Mouse (Mus musculus): ENCODE measurements around the gene Exoc3l.
"Not testable (repeated sequence)": the region's sequence is repeated elsewhere in the genome, so short reads cannot be mapped to it uniquely, and the experiment has no call there.

Exoc3l gene

DNA sequence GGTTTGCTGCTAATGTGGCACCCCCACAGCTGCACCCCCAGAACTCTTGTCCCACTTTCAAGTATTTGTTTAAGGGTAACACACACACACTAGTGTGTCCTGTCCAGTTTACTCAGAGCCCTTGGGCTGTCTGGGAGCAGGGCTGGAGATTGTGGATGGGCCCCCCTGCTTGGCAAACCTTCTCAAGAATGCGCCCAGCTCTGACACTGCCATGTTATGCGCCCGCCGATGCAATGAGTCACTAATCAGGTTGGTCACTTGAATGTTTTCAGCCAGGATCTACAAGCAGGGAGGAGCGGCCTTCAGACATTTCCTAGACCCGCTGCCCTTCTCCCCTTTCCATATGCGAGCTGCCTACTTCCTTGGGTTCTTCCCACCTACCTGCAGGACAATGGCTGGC lies 3.4 kb downstream of the Exoc3l start:
- no peak for DNase-seq (ENCODE audit: low read depth in 2 of 2, low spot score in 2 of 2)

DNA sequence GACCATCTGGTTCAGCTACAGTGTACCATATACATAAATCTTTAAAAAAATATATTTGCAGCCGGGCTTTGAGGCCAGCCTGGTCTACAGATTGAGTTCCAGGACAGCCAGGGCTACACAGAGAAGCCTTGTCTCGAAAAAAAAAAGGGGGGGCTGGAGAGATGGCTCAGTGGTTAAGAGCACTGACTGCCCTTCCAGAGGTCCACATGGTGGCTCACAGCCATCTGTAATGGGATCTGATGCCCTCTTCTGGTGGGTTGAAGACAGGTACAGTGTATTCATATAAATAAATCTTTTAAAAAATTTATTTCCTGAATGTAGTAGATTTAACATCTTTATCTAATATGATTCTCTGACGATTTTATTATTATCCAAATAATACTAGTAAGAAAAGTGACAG lies 4.1 kb downstream of the Exoc3l start:
- DNase-seq (ENCODE audit: low read depth in 2 of 2, low spot score in 2 of 2) = not testable (repeated sequence)

DNA sequence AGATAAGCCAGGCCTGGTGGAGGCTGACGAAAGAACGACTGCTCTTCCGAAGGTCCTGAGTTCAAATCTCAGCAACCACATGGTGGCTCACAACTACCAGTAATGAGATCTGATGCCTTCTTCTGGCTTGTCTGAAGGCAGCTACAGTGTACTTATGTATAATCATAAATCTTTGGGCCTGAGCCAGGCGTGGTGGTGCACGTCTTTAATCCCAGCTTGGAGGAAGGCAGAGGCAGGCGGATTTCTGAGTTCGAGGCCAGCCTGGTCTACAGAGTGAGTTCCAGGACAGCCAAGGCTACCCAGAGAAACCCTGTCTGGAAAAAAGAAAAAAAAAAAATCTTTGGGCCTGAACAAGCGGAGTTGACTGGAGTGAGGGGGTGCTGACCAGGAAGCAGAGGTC lies 4.5 kb downstream of the Exoc3l start:
- not testable (repeated sequence) for DNase-seq (ENCODE audit: low read depth in 2 of 2, low spot score in 2 of 2)

DNA sequence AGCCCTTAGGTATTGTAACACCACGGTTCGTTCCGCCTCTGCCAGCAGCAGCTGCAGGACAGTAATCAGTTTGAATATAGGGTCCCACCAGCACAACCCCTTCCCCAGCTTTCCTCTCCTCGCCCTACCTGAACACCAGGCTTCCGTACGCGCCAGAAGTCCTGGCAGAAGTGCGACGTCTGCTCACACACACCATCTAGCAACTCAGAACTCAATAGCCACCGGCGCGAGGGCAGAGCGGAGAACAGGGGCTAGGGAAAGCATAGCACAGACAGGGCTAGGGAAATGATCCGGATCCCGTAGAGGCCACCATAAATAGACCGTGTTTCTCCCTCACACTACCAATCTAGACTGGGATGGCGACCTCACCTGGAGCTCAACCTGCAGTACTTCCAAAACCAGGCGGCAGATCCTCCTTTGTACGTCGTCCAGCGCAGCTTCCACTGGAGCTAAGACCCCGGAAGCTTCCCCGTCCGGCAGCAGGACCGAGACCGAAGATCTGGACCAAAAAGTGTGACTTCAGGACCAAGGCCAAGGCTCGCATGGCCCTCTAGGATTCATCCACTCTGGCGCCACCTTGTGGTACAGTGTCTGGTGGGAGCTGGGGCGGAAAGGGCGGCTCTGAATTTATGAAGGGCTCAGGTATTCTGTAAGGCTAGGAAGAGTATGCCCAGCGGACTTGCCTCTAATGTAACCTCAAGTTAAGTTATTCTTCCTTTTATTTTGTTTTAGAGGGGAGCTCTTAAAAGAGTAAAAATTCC lies 5.2 kb downstream of the Exoc3l start:
- DNase-seq (ENCODE audit: low read depth in 2 of 2, low spot score in 2 of 2) = peak; percentile 84 to 92

DNA sequence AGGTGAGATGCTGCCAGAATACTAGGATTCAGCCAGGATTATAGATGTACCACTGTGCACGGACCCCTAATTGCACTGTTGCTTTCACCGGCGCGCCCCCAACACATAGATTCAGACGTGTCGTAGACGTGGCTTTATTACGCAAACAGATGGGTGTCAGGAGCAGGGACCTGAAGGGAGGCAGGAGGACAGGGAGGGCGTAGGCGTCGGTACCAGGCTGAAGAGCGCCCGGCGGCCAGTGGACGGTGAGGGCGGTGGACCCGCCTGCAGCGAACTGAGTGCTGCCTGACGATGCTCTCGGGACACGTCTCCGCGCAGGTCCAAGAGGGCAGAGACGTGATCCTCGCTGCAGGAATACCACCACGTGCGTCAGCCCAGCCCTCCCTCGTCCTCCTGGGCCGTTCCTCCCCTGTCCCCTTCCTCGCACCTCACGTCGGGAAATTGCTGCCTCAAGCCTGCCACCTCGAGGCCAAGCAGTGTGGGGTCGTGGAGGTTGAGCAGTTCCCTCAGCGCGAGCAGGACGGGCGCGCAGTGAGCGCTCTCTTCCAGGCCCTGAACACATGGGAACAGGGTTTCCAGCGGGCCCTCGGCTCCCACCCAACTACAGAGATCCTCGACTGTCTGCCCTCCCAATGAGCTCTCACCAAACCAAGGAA lies 6.0 kb downstream of the Exoc3l start, which contains the start of gene 4931428F04Rik:
TSS of gene 4931428F04Rik (minus strand) at position 60 of the 656 bp plus-strand sequence.
- DNase-seq (ENCODE audit: low read depth in 2 of 2, low spot score in 2 of 2) = no peak

DNA sequence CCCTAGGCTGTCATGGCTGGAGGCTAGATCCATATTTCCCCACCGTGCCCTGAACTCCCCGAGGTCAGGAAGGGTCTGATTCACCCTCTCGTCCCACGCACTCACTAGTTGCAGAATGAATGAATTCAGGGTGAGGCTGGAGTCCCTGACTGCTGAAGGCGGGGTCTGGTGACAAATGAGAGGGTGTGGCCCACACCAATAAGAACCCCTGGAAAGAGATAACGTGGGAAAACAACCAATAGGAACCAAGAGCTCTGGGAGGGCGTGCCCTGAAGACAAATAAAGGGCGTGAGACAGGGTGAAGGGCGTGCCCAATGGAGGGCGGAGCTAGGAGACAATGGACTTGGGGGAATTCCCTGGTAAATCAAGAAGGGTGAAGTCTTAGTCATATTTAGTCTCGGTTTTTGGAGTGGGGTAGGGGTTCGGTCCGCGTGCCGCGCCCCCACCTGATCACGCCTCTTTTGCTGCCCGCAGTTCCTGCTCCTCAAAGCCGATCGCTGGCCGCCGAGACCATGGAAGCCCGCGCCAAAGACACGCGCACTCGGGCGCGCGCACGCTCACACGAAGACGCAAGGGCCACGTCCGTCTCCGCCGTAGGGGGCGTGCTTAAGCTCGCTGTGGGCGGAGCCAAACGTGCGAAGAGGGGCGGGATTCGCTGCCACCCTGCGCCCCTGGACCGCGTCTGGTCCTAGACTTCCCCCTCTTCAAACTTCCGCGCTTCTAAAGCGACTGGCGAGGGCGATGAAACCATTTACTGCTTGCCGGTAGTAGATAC lies 6.8 kb downstream of the Exoc3l start:
- peak; percentile 87 to 92 for DNase-seq (ENCODE audit: low read depth in 2 of 2, low spot score in 2 of 2)

DNA sequence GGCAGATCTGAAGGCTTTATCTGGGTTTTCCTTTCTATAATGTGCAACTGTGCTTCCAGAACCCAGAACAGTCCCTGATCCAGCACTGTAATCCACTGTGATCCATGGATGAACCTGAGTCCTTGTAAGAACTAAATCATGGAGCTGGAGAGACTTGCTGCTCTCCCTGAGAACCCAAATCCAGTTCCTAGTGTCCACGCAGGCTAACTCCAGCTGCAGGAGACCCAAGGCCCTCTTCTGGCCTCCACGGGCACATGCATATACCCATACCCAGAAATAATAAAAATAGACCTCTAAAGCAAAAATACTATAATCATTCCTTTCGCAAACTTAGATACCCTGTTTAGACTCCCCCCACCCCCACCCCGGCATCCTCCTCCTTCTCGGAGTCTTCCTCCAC lies 7.7 kb downstream of the Exoc3l start:
- DNase-seq (ENCODE audit: low read depth in 2 of 2, low spot score in 2 of 2) = no peak

DNA sequence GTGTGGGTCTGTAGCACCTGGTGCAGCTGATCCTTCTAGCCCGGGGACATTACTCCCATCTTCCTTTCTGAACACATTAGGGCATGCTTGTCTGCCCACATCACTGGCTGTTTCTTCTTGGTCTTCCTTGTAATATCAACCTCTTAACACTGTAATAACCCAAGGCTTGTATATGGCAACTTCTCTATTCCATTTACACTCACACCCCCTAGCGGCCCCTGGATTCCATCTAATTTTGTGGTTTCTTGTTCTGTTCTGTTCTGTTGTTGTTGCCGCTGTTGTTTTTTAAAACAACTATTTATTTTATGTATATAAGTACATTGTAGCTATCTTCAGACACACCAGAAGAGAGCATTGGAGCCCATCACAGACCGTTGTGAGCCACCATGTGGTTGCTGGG lies 9.0 kb downstream of the Exoc3l start:
- DNase-seq (ENCODE audit: low read depth in 2 of 2, low spot score in 2 of 2) = no peak

DNA sequence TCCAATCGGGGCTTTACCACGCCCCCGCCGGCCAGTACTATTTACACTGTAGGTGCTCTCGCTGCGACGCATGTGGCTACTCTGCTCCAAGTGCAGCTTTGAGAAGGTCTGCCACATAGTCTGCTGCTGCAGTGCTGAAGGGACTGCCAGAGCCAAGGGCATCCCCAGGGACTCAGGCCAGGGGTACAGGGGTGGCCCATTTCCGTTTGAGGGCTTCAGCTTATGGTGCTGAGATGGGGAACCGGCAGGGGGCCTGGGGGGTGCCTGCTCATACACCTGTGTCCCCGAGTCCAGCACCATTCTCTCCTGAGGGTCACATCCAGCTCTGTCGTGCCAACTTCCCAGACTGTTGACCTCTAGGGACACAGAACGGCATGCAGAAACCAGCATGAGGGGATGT lies 10.4 kb downstream of the Exoc3l start:
- DNase-seq (ENCODE audit: low read depth in 2 of 2, low spot score in 2 of 2) = no peak

DNA sequence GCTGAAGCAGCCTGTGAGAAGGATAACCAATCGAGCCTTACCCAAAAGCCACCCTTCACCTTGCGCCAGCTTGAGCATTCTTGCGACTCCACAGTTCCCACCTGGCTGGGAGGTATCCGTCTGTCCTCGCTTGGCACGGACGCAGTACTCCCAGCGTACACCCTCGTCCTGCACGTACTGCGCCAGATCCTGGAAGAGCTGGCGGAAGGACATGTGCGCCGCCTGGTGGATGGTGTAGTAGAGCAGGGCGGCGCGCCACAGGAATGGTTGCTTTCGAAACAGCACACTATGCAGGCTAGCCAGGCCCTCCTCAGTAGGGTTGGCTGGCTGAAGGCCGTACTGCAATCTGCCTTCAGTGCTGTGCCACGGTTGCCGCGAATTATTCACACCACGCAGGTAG lies 12.8 kb downstream of the Exoc3l start:
- DNase-seq (ENCODE audit: low read depth in 2 of 2, low spot score in 2 of 2) = no peak

DNA sequence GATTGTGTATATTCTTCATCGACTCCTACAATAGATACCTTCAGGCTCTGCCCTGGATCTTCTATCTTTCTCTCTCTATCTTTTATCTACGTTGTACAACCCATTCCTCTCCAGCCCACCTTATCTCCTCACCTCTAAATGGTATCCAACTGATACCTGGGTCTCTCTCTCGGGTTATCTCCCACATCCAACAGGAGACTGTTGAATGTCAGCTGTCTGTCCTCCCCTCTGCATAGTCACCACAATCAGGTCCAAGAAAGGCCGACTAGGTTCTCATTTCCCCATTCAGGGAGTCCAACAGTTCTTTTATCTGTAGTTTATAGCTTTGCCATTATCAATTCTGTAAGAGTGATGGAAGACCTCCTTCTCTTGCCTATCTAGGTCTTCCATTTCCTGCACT lies 13.7 kb downstream of the Exoc3l start:
- DNase-seq (ENCODE audit: low read depth in 2 of 2, low spot score in 2 of 2) = no peak

DNA sequence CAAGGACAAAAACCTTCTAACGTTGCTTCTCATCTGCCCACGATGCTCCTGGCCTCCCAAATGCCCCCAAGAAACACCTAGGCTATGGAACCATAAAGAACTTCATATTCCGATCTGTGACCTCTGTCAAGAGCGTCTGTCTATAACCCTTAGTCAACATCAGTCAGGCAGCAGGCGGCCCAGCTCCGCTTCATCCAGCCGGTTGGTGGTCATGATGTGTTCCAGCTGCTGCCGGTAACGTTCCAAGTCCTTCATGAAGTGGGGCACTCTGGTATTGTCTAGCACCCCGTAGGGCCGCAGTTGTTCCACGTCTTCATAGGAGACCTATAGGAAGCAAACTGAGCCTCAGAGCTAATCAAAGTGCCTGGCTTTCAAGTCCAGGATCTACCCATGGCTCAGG lies 14.1 kb downstream of the Exoc3l start:
- no peak for DNase-seq (ENCODE audit: low read depth in 2 of 2, low spot score in 2 of 2)

DNA sequence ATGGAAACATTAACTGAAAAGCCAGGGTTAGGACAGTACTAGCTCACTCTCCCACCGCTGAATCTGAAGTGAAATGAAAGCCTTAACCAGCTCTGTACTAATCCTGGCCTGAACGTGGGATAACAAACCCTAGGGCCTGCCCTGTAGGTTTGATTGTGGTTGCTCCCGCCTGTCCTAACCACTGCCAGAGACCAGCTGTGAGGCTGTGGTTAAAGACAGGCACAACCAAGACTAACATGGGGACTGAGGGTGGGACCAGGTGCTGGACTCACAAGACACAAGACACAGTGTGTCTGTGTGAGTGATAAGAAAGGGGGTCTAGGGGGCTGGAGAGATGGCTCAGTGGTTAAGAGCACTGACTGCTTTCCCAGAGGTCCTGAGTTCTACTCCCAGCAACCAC lies 15.3 kb downstream of the Exoc3l start:
- no peak for DNase-seq (ENCODE audit: low read depth in 2 of 2, low spot score in 2 of 2)

DNA sequence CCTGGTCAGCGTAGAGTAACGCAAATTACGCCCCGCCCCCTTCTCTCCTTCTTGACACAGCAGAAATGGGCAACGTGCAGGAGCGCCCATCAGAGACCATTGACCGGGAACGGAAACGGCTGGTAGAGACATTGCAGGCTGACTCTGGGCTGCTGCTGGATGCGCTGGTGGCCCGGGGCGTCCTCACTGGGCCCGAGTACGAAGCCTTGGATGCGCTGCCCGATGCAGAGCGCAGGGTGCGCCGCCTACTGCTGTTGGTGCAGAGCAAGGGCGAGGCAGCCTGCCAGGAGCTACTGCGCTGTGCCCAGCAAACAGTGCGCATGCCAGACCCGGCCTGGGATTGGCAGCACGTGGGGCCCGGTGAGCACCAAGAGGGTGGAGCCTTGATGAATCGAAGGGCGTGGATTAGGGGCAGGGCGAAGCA lies 17.0 kb downstream of the Exoc3l start:
- DNase-seq (ENCODE audit: low read depth in 2 of 2, low spot score in 2 of 2) = no peak

DNA sequence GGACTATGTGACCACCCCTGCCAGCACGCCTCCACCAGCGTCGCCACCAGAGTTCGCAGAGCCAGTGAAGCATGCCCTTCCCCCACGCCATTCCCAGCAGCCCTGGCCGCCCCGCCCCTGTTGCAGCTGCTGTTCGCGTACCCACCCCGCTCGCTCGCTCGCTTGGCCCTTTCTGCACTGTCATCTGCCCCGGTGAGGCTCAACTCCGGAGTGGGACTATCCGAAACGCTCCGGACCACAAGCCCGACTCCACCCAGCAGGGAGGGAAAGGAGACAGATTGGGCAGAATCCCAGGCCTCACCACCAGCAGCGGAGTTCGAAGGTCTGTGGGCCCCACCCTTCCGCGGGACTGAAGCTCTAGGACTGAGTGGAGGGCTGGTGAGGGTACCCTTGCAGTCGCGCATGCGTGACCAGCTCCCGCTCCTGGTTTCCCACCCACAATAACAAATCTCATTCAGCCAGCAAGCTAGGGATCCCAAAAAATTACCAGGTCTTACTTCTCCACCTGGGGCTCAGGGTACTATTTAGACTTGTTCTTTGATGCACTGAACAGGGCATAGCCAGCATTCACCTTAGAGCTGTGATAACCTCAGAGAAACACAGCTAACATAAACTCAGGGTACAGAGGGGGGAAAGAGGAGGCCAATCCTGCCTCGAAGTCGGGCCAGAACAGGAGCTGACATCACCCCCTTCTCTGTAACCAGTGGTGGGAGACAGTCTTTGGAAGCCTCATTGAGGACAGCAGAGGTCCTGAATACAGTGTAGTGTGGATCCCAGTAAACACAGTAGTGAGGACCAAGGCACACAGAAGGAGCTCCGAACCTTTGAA lies 19.4 kb downstream of the Exoc3l start:
- DNase-seq (ENCODE audit: low read depth in 2 of 2, low spot score in 2 of 2) = no peak

DNA sequence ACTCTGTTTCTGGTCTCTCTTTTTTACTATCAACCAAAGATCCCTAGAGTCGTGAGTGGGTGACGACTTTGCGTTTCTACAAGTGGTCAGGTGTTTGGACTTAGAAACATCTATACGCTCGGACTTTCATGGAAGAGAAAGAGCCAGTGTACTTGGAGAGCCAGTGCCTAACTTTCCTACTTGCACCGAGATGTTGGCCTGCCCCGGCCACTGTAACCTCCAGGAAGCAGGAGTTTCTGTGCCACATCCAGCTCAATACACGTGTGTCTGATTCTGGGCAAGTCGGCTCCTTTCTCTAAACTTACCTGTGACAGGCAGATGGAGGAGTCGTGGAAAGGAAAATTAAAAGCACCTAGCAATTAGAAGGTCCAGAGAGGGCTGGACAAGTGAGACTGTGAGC lies 20.1 kb downstream of the Exoc3l start, which contains the start of gene Nol3:
TSS of gene Nol3 (plus strand) at position 301 of the 400 bp plus-strand sequence.
- no peak for DNase-seq (ENCODE audit: low read depth in 2 of 2, low spot score in 2 of 2)

DNA sequence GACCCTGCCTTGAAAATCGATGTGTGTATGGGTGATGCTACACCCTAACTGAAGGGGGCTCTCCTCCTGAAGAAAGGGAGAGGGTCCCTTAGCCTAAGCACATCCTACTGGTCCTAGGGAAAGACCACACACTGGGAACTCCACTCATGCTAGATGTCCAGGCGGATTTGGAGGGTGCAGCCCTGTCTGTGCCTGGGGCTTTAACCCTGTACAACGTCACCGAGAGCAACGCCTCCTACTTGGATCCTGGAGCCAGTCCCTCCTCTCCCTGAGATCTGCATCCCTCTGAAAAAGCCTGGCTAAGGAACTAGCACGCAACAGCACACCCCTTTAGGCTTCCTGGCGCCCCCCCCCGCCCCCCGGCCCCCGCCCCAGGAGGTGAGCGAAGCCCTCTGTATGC lies 20.5 kb downstream of the Exoc3l start:
- DNase-seq (ENCODE audit: low read depth in 2 of 2, low spot score in 2 of 2) = no peak

DNA sequence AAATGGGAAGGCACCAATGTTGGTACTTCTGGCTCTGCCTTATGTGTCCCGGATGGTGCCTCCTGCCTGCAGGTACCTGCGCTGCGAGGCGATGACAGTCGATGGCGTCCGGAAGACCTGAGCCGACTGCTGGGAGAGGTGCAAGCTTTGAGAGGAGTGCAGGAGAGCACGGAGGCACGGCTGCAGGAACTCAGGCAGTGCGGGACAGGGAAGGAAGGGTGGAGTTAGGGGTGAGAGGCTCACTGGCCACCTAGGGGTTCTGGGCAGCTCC lies 25.1 kb downstream of the Exoc3l start:
- DNase-seq (ENCODE audit: low read depth in 2 of 2, low spot score in 2 of 2) = no peak

DNA sequence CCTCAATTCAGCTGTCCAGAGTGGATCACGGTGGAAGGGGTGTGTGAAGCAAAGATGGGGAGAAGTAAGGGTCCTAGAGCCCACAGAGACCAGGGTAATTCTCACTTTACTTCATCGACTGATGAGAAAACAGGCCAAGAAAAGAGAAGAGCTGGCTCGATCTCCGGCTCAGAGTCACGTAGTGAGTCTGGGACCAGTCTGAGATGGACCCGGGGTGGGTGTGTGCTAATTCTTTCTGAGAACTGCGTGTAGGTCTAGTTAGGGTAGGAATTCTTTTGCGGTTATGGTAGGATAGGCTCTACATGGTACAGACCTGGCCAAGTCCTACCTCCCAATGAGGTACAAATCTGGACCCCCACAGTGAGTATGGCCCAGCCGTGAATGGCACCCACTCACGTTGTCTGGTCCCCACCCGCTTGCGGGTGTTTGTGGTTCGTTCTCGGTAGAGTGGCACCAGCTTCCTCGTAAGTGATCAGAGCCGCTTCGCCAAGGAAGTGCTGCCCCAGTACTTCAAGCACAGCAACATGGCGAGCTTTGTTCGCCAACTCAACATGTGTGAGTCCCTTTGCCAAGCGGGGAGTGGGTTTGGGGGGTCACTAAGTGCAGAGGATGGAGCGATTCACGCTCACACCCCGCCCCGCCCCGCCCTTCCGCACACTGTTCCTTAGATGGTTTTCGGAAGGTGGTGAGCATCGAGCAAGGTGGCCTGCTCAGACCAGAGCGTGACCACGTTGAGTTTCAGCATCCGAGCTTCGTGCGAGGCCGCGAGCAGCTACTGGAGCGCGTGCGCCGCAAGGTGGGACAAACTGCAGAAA lies 25.6 kb downstream of the Exoc3l start:
- DNase-seq (ENCODE audit: low read depth in 2 of 2, low spot score in 2 of 2) = no peak

DNA sequence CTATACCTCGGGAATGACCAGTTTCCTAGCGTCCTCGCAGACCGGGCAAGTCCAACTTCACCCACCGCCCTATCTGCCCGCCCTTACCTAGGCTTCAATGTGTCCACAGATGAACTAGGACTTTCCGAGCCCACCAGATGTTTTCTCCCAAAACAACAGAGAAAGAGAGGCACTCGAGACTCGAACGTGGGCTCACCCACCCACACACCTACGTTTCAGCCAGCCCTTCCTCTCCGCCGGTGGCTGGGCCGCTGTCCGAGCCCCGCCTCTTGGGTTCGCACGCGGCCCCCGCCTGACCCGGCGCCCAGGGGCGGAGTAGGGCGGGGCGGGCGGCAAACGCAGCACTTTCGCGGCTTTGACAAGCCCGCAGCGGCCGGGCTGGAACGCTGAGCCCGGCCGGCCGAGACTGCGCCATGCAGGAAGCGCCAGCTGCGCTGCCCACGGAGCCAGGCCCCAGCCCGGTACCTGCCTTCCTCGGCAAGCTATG lies 26.4 kb downstream of the Exoc3l start, which contains the start of gene Hsf4:
TSS of gene Hsf4 (plus strand) at position 341 of the 487 bp plus-strand sequence.
- DNase-seq (ENCODE audit: low read depth in 2 of 2, low spot score in 2 of 2) = no peak
